Mouse (Mus musculus) heart, postnatal 0 days (tissue): ENCODE data around the gene Cabp1. TPM values are rescaled to one million over a fixed set of nuclear protein-coding genes. Genes with fewer than 3 reads are reported as not detected.

Experiments used
- ATAC-seq: fragments of 200-750 bp; cut with Nextera tagmentation; 2 replicates; pipeline ENCODE4 v1.8.0; 2017; ENCODE audit warnings: low read depth, moderate number of reproducible peaks, moderate library complexity; ENCODE audit not compliant: insufficient read depth
- DNase-seq: peaks from one replicate; pipeline ENCODE4 v3.0.0-alpha.2; 2016; ENCODE audit warnings: low spot score
- H3K27ac ChIP-seq: fragments of 300-500 bp; sonication (generic); 2 replicates; pipeline ENCODE4 v1.5.1; 2014; ENCODE audit warnings: low read depth, mild to moderate bottlenecking
- H3K27me3 ChIP-seq: fragments of 300-500 bp; sonication (generic); 2 replicates; pipeline ENCODE4 v1.6.1; 2014; ENCODE audit warnings: low read length, mixed read lengths; ENCODE audit not compliant: control insufficient read depth, insufficient read depth
- H3K36me3 ChIP-seq: fragments of 300-500 bp; sonication (generic); replicated peaks from 2 replicates; pipeline ENCODE4 v1.6.1; 2014; ENCODE audit warnings: low read length, mixed read lengths; ENCODE audit not compliant: control insufficient read depth, insufficient read depth
- H3K4me1 ChIP-seq: fragments of 300-500 bp; sonication (generic); 2 replicates; pipeline ENCODE4 v1.6.1; 2014; ENCODE audit warnings: antibody characterized with exemption; ENCODE audit not compliant: control insufficient read depth, insufficient read depth
- H3K4me2 ChIP-seq: fragments of 300-500 bp; sonication (generic); 2 replicates; pipeline ENCODE4 v1.6.1; 2014; ENCODE audit warnings: low read depth, mild to moderate bottlenecking, low read length, moderate library complexity
- H3K4me3 ChIP-seq: fragments of 300-500 bp; sonication (generic); 2 replicates; pipeline ENCODE4 v1.5.1; 2014; ENCODE audit warnings: low read depth, low read length
- H3K9ac ChIP-seq: fragments of 300-500 bp; sonication (generic); replicated peaks from 2 replicates; pipeline ENCODE4 v1.6.1; 2014; ENCODE audit warnings: low read depth, low read length, mixed read lengths
- H3K9me3 ChIP-seq: fragments of 300-500 bp; sonication (generic); replicated peaks from 2 replicates; pipeline ENCODE4 v1.6.1; 2016; ENCODE audit warnings: low read length; ENCODE audit not compliant: control insufficient read depth
- CTCF ChIP-seq: IDR thresholded peaks from 2 replicates; pipeline ENCODE4 v1.5.1; 2016; ENCODE audit warnings: antibody characterized with exemption, control low read depth, low read depth
- EP300 ChIP-seq: IDR thresholded peaks from 2 replicates; pipeline ENCODE4 v1.6.1; 2016; ENCODE audit warnings: antibody characterized with exemption, low read depth
- WGBS: fragments of 180-500 bp; shearing (Covaris S2); extraction: QIAGEN DNeasy Blood & Tissue Kit; methylation state at CpG from one replicate; pipeline ENCODE4 v1.1.7; 2014; 5-methylcytosine and 5-hydroxymethylcytosine counted together
- polyA plus RNA-seq: library from polyadenylated mRNA; unstranded; fragments of >200 nt; fragmentation: Nextera tagmentation; extraction: Ambion mirVana; gene quantifications from 2 replicates; pipeline ENCODE4 v1.2.1, GENCODE M21; 2015
- total RNA-seq: library from RNA; depleted of rRNA; stranded (reverse); fragments of >200 nt; gene quantifications from 2 replicates; pipeline ENCODE4 v1.2.3, GENCODE M21; 2014; ENCODE audit warnings: low replicate concordance

Gene Cabp1
- total and polyA plus RNA-seq, 2 experiments from 2014 or later, result 0.96 to 4.1 TPM

DNA sequence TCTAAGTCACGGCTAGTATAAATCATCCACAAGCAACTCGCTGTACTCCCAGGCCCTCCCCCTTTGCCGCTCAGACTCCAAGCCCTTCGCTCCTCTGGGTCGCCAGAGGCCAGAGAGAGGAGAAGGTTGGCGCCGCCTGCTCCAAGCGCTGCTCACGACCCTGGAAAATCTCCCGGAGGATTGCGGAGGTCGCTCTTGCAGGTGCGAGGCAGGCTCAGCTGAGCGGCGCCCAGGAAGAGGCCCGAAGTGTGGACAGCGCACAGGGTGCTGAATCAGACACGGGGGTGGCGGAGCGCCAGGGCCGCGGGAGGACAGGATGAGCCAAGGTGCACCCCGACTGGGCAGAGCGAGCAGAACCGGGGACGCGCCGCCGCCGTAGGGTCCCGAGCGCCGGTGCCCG is 955 bp downstream of the Cabp1 start:
- Histone ChIP-seq H3K9ac (0 out of 2 replicates have a peak overlapping the region, but pooled peaks have one; percentile 4), H3K9me3 (no peaks in the 10 kb centered on the region), H3K27ac (no peak overlapping the region), H3K27me3 (peaks cover 65% of the 10 kb centered on the region), H3K4me2 (peak overlapping the region; percentile 94), H3K36me3 (no peaks in the 10 kb centered on the region), H3K4me3 (peak overlapping the region; percentile 60), H3K4me1 (peaks cover 10% of the 10 kb centered on the region)
- DNase-seq, result no peak
- WGBS, result under 1% methylated on average over 24 of the region's 34 CpGs
- peak; percentile 73 for ATAC-seq
- no peak for TF ChIP-seq EP300
- TF ChIP-seq CTCF, result no peak

DNA sequence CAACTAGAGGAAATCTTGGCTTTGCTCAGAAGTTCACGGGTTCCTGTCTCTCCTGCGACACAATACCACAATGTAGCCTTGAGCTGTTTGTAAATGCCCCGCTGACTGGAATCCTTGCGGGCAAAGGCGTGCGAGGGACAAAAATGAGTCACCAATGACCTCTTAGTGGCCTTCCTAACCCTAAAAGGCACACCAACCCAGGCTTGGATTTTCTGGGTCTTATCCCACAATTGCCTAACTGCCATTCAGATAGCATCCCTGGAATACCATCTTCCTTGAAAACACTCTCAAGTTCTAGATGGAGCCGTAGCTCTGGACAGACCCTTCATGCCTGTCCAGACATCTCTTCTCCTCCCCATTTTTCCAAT is 1.4 kb downstream of the Cabp1 start:
- TF ChIP-seq CTCF, result no peak
- no peak for TF ChIP-seq EP300
- no peak overlapping the region for H3K27ac ChIP-seq
- H3K9me3 ChIP-seq, result no peaks in the 10 kb centered on the region
- H3K4me3 ChIP-seq, result peak overlapping the region; percentile 60; the same call in 1 of the 2 replicates
- peaks cover 65% of the 10 kb centered on the region for H3K27me3 ChIP-seq
- no peak overlapping the region for H3K9ac ChIP-seq
- DNase-seq, result no peak
- no peak for ATAC-seq
- peaks cover 10% of the 10 kb centered on the region for H3K4me1 ChIP-seq
- H3K36me3 ChIP-seq, result no peaks in the 10 kb centered on the region
- peak overlapping the region; percentile 94; the same call in 1 of the 2 replicates for H3K4me2 ChIP-seq
- 24% methylated on average over 7 of the region's 7 CpGs for WGBS

DNA sequence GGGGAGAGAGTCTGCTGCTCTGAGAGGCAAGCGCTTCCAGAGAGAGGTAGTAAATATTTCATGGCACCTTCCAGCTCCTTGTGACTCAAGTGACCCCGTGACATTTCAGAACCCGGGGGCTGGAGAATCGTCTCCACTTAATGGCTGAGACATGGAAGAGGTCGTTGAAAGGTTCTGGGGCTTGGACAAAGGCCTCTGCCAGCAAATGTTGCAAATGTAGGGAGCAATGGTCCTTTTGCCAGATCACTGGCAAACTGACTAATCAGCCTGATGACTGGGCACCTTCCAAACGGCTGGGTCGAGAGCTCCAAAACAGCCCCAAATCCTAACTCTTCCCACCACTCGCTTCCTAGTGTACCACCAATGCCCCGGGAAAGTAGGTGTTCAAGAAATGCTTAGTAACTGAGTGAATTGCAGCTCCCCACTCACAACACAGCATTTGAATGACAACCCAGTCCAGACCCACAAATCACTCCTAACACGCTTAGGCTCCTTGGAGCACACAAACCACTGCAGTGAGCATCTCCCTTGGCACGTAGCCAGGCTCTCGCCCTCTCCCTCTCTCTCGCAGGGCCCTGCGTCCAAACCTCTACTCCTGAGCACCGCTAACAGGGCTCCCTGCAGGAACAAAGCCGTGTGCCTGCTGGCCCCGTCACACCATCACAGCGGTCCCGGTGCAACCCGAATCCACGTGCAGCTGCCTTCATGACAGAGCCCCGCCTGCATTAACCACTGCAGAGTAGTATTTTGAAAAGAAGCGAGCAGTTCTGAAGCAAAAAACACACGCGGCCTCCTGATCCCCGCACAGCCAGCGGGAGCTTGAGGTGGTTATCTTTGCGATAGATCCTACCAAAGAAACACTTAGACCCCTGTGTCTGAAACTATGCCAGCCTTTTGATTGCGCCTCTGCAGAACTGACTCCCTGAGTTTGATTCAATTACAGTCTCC is 2.0 kb downstream of the Cabp1 start:
- no peak overlapping the region for H3K4me3 ChIP-seq
- peaks cover 65% of the 10 kb centered on the region for H3K27me3 ChIP-seq
- no peaks in the 10 kb centered on the region for H3K9me3 ChIP-seq
- no peaks in the 10 kb centered on the region for H3K36me3 ChIP-seq
- DNase-seq (no peak), ATAC-seq (no peak)
- 11% methylated on average over 29 of the region's 29 CpGs for WGBS
- no peak overlapping the region for H3K4me2 ChIP-seq
- no peak overlapping the region for H3K9ac ChIP-seq
- no peak for TF ChIP-seq EP300
- TF ChIP-seq CTCF, result no peak
- H3K27ac ChIP-seq, result no peak overlapping the region
- H3K4me1 ChIP-seq, result peaks cover 10% of the 10 kb centered on the region

DNA sequence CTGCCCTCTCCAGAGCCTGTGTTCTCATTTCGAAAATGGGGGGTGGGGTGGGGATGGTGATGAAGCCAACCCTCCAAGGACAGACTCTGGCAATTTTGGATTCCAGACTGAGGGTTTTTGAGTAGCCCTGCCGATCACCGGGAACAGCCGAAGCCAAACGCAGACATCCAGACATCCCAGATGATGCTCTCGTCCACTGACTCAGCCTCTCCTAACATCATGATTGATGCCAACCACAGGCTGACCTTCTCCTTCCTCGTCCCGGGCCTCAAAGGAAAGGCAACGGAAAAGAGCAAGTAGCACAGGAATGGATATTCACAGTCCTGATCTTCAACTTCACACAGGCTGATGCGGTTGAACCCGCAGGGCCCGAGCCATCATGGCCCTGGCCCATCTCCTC is 4.1 kb downstream of the Cabp1 start:
- no peaks in the 10 kb centered on the region for H3K36me3 ChIP-seq
- DNase-seq, result no peak
- H3K27me3 ChIP-seq, result peaks cover 55% of the 10 kb centered on the region
- no peak for ATAC-seq
- no peaks in the 10 kb centered on the region for H3K9me3 ChIP-seq
- WGBS, result 79% methylated on average over 12 of the region's 12 CpGs
- no peak overlapping the region for H3K4me2 ChIP-seq
- no peak overlapping the region for H3K4me3 ChIP-seq
- H3K4me1 ChIP-seq, result peaks cover 14% of the 10 kb centered on the region
- H3K9ac ChIP-seq, result no peak overlapping the region
- TF ChIP-seq CTCF (no peak), EP300 (no peak)
- no peak overlapping the region for H3K27ac ChIP-seq

DNA sequence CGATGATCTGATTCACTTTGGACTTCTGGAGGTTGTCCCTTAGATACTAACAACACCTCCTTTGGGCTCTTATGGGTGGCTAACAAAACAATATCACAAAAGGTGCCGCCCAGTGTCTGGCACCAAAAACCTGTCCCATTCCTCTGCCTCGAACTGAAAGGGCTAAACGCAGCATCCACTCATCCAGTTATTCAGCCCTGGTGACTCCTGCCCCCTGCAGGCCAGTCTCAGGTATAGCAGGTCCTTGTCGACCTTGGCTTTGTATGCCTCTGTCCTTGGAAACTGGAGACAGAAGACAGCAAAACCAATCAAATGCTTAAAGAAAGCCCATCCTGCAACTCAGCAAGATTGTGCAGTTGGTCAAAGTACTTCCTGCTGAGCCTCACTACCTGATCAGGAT is 5.4 kb downstream of the Cabp1 start:
- H3K4me3 ChIP-seq, result no peak overlapping the region
- H3K36me3 ChIP-seq, result no peaks in the 10 kb centered on the region
- H3K4me1 ChIP-seq, result peaks cover 12% of the 10 kb centered on the region
- peaks cover 43% of the 10 kb centered on the region for H3K27me3 ChIP-seq
- H3K4me2 ChIP-seq, result no peak overlapping the region
- H3K9ac ChIP-seq, result no peak overlapping the region
- no peak for TF ChIP-seq EP300
- peak; percentile 75 for TF ChIP-seq CTCF
- whole genome bisulfite sequencing, result 50% methylated on average over 5 of the region's 5 CpGs
- DNase-seq (no peak), ATAC-seq (no peak)
- H3K9me3 ChIP-seq, result no peaks in the 10 kb centered on the region
- H3K27ac ChIP-seq, result no peak overlapping the region
